Mouse (Mus musculus): ENCODE data around the gene Maml2. TPM values are rescaled to one million over a fixed set of nuclear protein-coding genes. Genes with fewer than 3 reads are reported as not detected.

The Maml2 gene
- polyA plus RNA-seq, 1 experiment from 2014 or later, result 11.4 TPM

- no peaks in the 10 kb centered on the region for H3K27me3 ChIP-seq (ENCODE audit: control insufficient read depth, insufficient read depth, low read length)
Measured at GRCm38 (mm10) chr9:13681147-13681546, 383.4 kb downstream of the Maml2 start.

GRCm38 (mm10) chr9:13681581-13682038 lies 383.9 kb downstream of the Maml2 start:
- Histone ChIP-seq H3K36me3 (ENCODE audit: control insufficient read depth, insufficient read depth, low read length) (no peaks in the 10 kb centered on the region), H3K4me3 (ENCODE audit: low read depth, low read length) (no peak overlapping the region), H3K27me3 (ENCODE audit: control insufficient read depth, insufficient read depth, low read length) (no peaks in the 10 kb centered on the region), H3K9ac (ENCODE audit: low read depth, low read length) (no peak overlapping the region), H3K4me1 (replicated peaks; ENCODE audit: control insufficient read depth, insufficient read depth, low read length) (no peaks in the 10 kb centered on the region), H3K27ac (ENCODE audit: low read depth, low read length) (peak overlapping the region; percentile 33; the same call in 1 of the 2 replicates), H3K4me2 (replicated peaks; ENCODE audit: low read depth, low read length) (no peak overlapping the region), H3K9me3 (ENCODE audit: control insufficient read depth, low read length) (no peaks in the 10 kb centered on the region)
- DNase-seq (ENCODE audit: low spot score) (peak; percentile 54), ATAC-seq (ENCODE audit: low FRiP score) (peak; percentile 95)
- WGBS, result 11% methylated on average over 8 of the region's 8 CpGs

More at GRCm38 (mm10) chr9:13681147-13681546, 383.4 kb downstream of the Maml2 start:
- Histone ChIP-seq H3K4me1 (replicated peaks; ENCODE audit: control insufficient read depth, insufficient read depth, low read length) (no peaks in the 10 kb centered on the region), H3K4me2 (replicated peaks; ENCODE audit: low read depth, low read length) (no peak overlapping the region), H3K27ac (ENCODE audit: low read depth, low read length) (peak overlapping the region; percentile 33; the same call in 1 of the 2 replicates), H3K4me3 (ENCODE audit: low read depth, low read length) (no peak overlapping the region), H3K9ac (ENCODE audit: low read depth, low read length) (no peak overlapping the region), H3K9me3 (ENCODE audit: control insufficient read depth, low read length) (no peaks in the 10 kb centered on the region), H3K36me3 (ENCODE audit: control insufficient read depth, insufficient read depth, low read length) (no peaks in the 10 kb centered on the region)
- DNase-seq (ENCODE audit: low spot score) (no peak), ATAC-seq (ENCODE audit: low FRiP score) (peak; percentile 28; the same call in 1 of the 2 replicates)
- WGBS, result 84% methylated on average over 8 of the region's 8 CpGs

- ATAC-seq (ENCODE audit: low FRiP score), result no peak
- Histone ChIP-seq H3K9ac (ENCODE audit: low read depth, low read length) (no peak overlapping the region), H3K4me1 (replicated peaks; ENCODE audit: control insufficient read depth, insufficient read depth, low read length) (no peaks in the 10 kb centered on the region), H3K9me3 (ENCODE audit: control insufficient read depth, low read length) (no peaks in the 10 kb centered on the region), H3K4me3 (ENCODE audit: low read depth, low read length) (no peak overlapping the region), H3K36me3 (ENCODE audit: control insufficient read depth, insufficient read depth, low read length) (no peaks in the 10 kb centered on the region), H3K4me2 (replicated peaks; ENCODE audit: low read depth, low read length) (no peak overlapping the region), H3K27me3 (ENCODE audit: control insufficient read depth, insufficient read depth, low read length) (no peaks in the 10 kb centered on the region), H3K27ac (ENCODE audit: low read depth, low read length) (no peak overlapping the region)
- 95% methylated on average over 6 of the region's 6 CpGs for WGBS
- no peak for DNase-seq (ENCODE audit: low spot score)
Measured at GRCm38 (mm10) chr9:13684327-13684934, 386.7 kb downstream of the Maml2 start.

- no peak overlapping the region for H3K4me3 ChIP-seq (ENCODE audit: low read depth, low read length)
- H3K9ac ChIP-seq (ENCODE audit: low read depth, low read length), result no peak overlapping the region
- no peaks in the 10 kb centered on the region for H3K9me3 ChIP-seq (ENCODE audit: control insufficient read depth, low read length)
- no peaks in the 10 kb centered on the region for H3K27me3 ChIP-seq (ENCODE audit: control insufficient read depth, insufficient read depth, low read length)
- no peaks in the 10 kb centered on the region for H3K4me1 ChIP-seq (replicated peaks; ENCODE audit: control insufficient read depth, insufficient read depth, low read length)
- no peaks in the 10 kb centered on the region for H3K36me3 ChIP-seq (ENCODE audit: control insufficient read depth, insufficient read depth, low read length)
- 88% methylated on average over 19 of the region's 19 CpGs for WGBS
- peak; percentile 40; the same call in 1 of the 2 replicates for ATAC-seq (ENCODE audit: low FRiP score)
- H3K27ac ChIP-seq (ENCODE audit: low read depth, low read length), result no peak overlapping the region
- DNase-seq (ENCODE audit: low spot score), result peak; percentile 48
- no peak overlapping the region for H3K4me2 ChIP-seq (replicated peaks; ENCODE audit: low read depth, low read length)
Measured at GRCm38 (mm10) chr9:13686977-13687659, 389.4 kb downstream of the Maml2 start.

GRCm38 (mm10) chr9:13688997-13689396 lies 391.2 kb downstream of the Maml2 start:
- Histone ChIP-seq H3K9ac (ENCODE audit: low read depth, low read length) (no peak overlapping the region), H3K4me2 (replicated peaks; ENCODE audit: low read depth, low read length) (no peak overlapping the region), H3K36me3 (ENCODE audit: control insufficient read depth, insufficient read depth, low read length) (no peaks in the 10 kb centered on the region), H3K4me1 (replicated peaks; ENCODE audit: control insufficient read depth, insufficient read depth, low read length) (no peaks in the 10 kb centered on the region), H3K27me3 (ENCODE audit: control insufficient read depth, insufficient read depth, low read length) (no peaks in the 10 kb centered on the region), H3K4me3 (ENCODE audit: low read depth, low read length) (no peak overlapping the region), H3K9me3 (ENCODE audit: control insufficient read depth, low read length) (no peaks in the 10 kb centered on the region), H3K27ac (ENCODE audit: low read depth, low read length) (no peak overlapping the region)
- WGBS, result 73% methylated on average over 9 of the region's 9 CpGs
- no peak for DNase-seq (ENCODE audit: low spot score)
- ATAC-seq (ENCODE audit: low FRiP score), result no peak

GRCm38 (mm10) chr9:13690321-13690720 lies 392.6 kb downstream of the Maml2 start:
- Histone ChIP-seq H3K27me3 (ENCODE audit: control insufficient read depth, insufficient read depth, low read length) (no peaks in the 10 kb centered on the region), H3K4me1 (replicated peaks; ENCODE audit: control insufficient read depth, insufficient read depth, low read length) (no peaks in the 10 kb centered on the region), H3K4me2 (replicated peaks; ENCODE audit: low read depth, low read length) (no peak overlapping the region), H3K9me3 (ENCODE audit: control insufficient read depth, low read length) (no peaks in the 10 kb centered on the region), H3K27ac (ENCODE audit: low read depth, low read length) (no peak overlapping the region), H3K4me3 (ENCODE audit: low read depth, low read length) (no peak overlapping the region), H3K9ac (ENCODE audit: low read depth, low read length) (no peak overlapping the region), H3K36me3 (ENCODE audit: control insufficient read depth, insufficient read depth, low read length) (no peaks in the 10 kb centered on the region)
- 34% methylated on average over 8 of the region's 8 CpGs for WGBS
- DNase-seq (ENCODE audit: low spot score) (no peak), ATAC-seq (ENCODE audit: low FRiP score) (peak; percentile 49)

GRCm38 (mm10) chr9:13693693-13694284 lies 396.0 kb downstream of the Maml2 start:
- no peaks in the 10 kb centered on the region for H3K27me3 ChIP-seq (ENCODE audit: control insufficient read depth, insufficient read depth, low read length)
- no peak overlapping the region for H3K4me3 ChIP-seq (ENCODE audit: low read depth, low read length)
- ATAC-seq (ENCODE audit: low FRiP score), result no peak
- H3K36me3 ChIP-seq (ENCODE audit: control insufficient read depth, insufficient read depth, low read length), result no peaks in the 10 kb centered on the region
- H3K4me1 ChIP-seq (replicated peaks; ENCODE audit: control insufficient read depth, insufficient read depth, low read length), result 0 out of 2 replicates have a peak, but pooled peaks cover 3% of the 10 kb centered on the region
- H3K9me3 ChIP-seq (ENCODE audit: control insufficient read depth, low read length), result no peaks in the 10 kb centered on the region
- no peak overlapping the region for H3K9ac ChIP-seq (ENCODE audit: low read depth, low read length)
- DNase-seq (ENCODE audit: low spot score), result no peak
- H3K4me2 ChIP-seq (replicated peaks; ENCODE audit: low read depth, low read length), result no peak overlapping the region
- no peak overlapping the region for H3K27ac ChIP-seq (ENCODE audit: low read depth, low read length)
- 94% methylated on average over 3 of the region's 3 CpGs for WGBS

- Histone ChIP-seq H3K36me3 (ENCODE audit: control insufficient read depth, insufficient read depth, low read length) (no peaks in the 10 kb centered on the region), H3K9ac (ENCODE audit: low read depth, low read length) (no peak overlapping the region), H3K9me3 (ENCODE audit: control insufficient read depth, low read length) (no peaks in the 10 kb centered on the region), H3K27me3 (ENCODE audit: control insufficient read depth, insufficient read depth, low read length) (no peaks in the 10 kb centered on the region), H3K4me3 (ENCODE audit: low read depth, low read length) (no peak overlapping the region), H3K4me1 (replicated peaks; ENCODE audit: control insufficient read depth, insufficient read depth, low read length) (0 out of 2 replicates have a peak, but pooled peaks cover 3% of the 10 kb centered on the region), H3K4me2 (replicated peaks; ENCODE audit: low read depth, low read length) (no peak overlapping the region), H3K27ac (ENCODE audit: low read depth, low read length) (no peak overlapping the region)
- 94% methylated on average over 5 of the region's 5 CpGs for WGBS
- DNase-seq (ENCODE audit: low spot score), result no peak
- no peak for ATAC-seq (ENCODE audit: low FRiP score)
Measured at GRCm38 (mm10) chr9:13694293-13694692, 396.5 kb downstream of the Maml2 start.

Measured in hindbrain, embryonic 11.5 days (tissue).